Mouse (Mus musculus): ENCODE measurements around the gene Krt1.

DNA sequence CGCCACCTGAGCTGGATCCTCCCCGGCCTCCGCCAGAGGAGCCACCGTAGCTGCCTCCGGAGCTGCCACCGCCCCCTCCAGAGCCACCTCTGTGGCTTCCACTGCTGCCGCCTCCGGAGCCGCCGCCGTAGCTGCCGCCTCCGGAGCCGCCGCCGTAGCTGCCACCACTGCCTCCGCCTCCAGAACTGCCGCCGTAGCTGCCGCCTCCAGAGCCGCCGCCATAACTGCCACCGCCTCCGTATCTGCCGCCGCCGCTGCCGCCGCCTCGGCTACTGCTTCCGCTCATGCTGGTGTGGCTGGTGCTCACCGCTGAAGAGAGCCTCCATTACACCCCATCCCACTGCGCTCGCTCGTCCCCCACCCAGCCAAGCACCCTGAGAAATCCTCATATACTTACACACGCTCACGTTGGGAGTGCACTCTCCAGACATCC lies 4.6 kb downstream of the Krt1 start:
- TF ChIP-seq CTCF (IDR thresholded peaks at IDR 0.05; ENCODE audit: insufficient read depth, low read length) (no peak), POLR2A (IDR thresholded peaks at IDR 0.05; ENCODE audit: borderline replicate concordance, extremely low read depth, low read depth, low read length) (no peak)
